Mouse (Mus musculus) layer of hippocampus, adult 6 months (tissue): Measurements from ENCODE around the gene Srsf4. TPM values are rescaled to one million over a fixed set of nuclear protein-coding genes. Genes with fewer than 3 reads are reported as not detected.

Source experiments
- long read RNA-seq, 2 experiments: library from polyadenylated mRNA; unstranded; transcript quantifications; one replicate each; pipeline ENCODE4 v2.0.0; 2019 to 2020
- polyA plus RNA-seq: library from polyadenylated mRNA; unstranded; fragments of <200 nt; fragmentation: Nextera tagmentation; gene quantifications from 2 replicates; pipeline ENCODE4 v1.2.3, GENCODE M21; 2021

Gene Srsf4
- polyA plus RNA-seq, result 49.4 and 54.3 TPM in 2 replicates
- long read RNA-seq, experiment 1, transcript Srsf4-202 (6 exons, 2,257 nt), result major isoform, 109 of 136 reads
- long read RNA-seq, experiment 1, partial matches to known transcripts, result 19 of 136 reads
- long read RNA-seq, experiment 1, other reads (novel, unspliced or antisense), result 8 of 136 reads
- long read RNA-seq, experiment 2, transcript Srsf4-202 (6 exons, 2,257 nt), result major isoform, 391 of 443 reads
- long read RNA-seq, experiment 2, partial matches to known transcripts, result 6 of 443 reads
- long read RNA-seq, experiment 2, other reads (novel, unspliced or antisense), result 44 of 443 reads

GRCm38 (mm10) chr4:131873293-131874168 is at the start of gene Srsf4:
Gene Srsf4 (plus strand): TSS chr4:131873617.

GRCm38 (mm10) chr4:131837872-131838524 is 35.4 kb upstream of the Srsf4 start, which contains the start of gene Ptpru:
Gene Ptpru (minus strand): TSS chr4:131838288.

GRCm38 (mm10) chr4:131843290-131843743 is 30.1 kb upstream of the Srsf4 start, which contains the start of gene Mecr:
Gene Mecr (plus strand): TSS chr4:131843470.

GRCm38 (mm10) chr4:131921461-131922346 is 48.3 kb downstream of the Srsf4 start, which contains the start of gene Tmem200b:
Gene Tmem200b (plus strand): TSS chr4:131921771.

Other genes with a start within 250 kb of the Srsf4 start
- gene Ptpru, start 35.3 kb upstream of the Srsf4 start, polyA plus RNA-seq, result 12.1 and 12.5 TPM in 2 replicates
- gene Mecr, start 30.1 kb upstream of the Srsf4 start, polyA plus RNA-seq, result 22.0 and 24.2 TPM in 2 replicates
- 0.10 and 0.16 TPM in 2 replicates for gene Tmem200b, start 48.2 kb downstream of the Srsf4 start, polyA plus RNA-seq
- 0.06 and 0.08 TPM in 2 replicates for gene Gm10300, start 201.1 kb downstream of the Srsf4 start, polyA plus RNA-seq
- gene Epb41, start 201.7 kb downstream of the Srsf4 start, polyA plus RNA-seq, result 3.9 TPM in 2 replicates